ENCODE assay signal across 13 mouse cellular contexts in the genomic region with DNA sequence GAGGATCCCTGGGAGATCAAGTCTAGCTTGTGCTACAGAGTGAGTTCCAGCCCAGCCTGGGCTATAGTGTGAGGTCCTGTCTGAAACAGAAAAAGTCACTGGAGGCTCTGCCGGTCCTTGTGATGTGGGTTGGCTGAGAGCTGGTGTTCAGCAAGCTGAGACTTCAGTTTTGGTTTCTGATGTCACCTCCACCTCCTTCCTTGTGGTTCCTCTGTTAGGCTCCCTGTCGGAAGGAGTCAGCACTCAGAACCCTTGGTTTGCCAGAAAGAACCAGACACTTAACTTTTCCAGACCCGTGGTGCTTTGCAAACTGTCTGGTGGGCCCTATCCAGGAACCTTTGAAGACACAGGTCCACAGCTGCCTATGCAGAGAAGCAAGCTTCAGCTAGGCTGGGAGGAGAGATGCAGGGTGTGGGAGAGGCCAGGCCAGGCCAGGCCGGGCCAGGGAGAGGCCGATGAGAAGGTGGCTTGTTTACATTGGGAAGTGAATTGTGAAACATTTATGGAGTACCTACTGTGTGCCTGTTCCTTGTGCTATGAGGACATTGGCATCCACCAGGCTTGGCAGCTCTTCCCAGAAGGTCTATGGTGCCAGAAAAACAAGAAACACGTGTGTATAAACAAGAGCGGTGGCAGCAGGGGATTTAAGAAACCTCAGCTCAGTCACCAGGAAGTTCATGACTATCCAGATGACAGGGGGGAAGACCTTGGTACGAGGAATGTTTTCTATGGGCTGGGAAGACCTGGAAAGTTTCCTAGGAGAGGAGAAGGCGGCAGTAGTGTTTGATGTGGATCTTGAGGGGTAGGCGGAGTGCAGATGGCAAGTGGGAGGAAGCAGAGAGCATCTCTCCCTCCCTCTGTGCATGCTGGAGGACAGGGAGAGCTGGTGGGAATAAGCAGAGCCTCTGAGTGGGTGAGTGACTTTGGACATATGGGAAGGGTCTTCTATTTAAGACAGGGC. TPM values are rescaled to one million over a fixed set of nuclear protein-coding genes. Genes with fewer than 3 reads are reported as not detected.
DNase-seq lines count a peak whose midpoint lies in the region; ATAC-seq and TF ChIP-seq lines count a peak whose summit lies in the region.
"Had no signal": no experiment of that assay in that cellular context is flagged by ENCODE, and none has a peak within 500 bp of the region (broad histone marks: within the 10 kb centered on the region; RNA-seq: fewer than 3 reads in every experiment).

No protein-coding gene starts in this region.

- H3K9ac ChIP-seq in midbrain, postnatal 0 days (replicated peaks; ENCODE audit: low read length, poor library complexity, severe bottlenecking), result no peak overlapping the region
- H3K9ac ChIP-seq in midbrain, embryonic 14.5 days (replicated peaks; ENCODE audit: low read length), result no peak overlapping the region
- no peak overlapping the region for H3K9ac ChIP-seq in neural tube, embryonic 15.5 days (replicated peaks)
- H3K9ac ChIP-seq: midbrain, embryonic 12.5 days had no signal

- peaks cover 4% of the 10 kb centered on the region; the same call in 1 of the 2 replicates for H3K4me1 ChIP-seq in midbrain, postnatal 0 days (ENCODE audit: insufficient read depth, low read length)
- peaks cover 2% of the 10 kb centered on the region; the same call in 1 of the 2 replicates for H3K4me1 ChIP-seq in midbrain, embryonic 14.5 days (ENCODE audit: control insufficient read depth, insufficient read depth, low read length)
- H3K4me1 ChIP-seq in neural tube, embryonic 15.5 days, result peaks cover 18% of the 10 kb centered on the region

- H3K27ac ChIP-seq in midbrain, postnatal 0 days (ENCODE audit: low read depth, low read length), result 0 out of 2 replicates have a peak overlapping the region, but pooled peaks have one; percentile 26
- no peak overlapping the region for H3K27ac ChIP-seq in midbrain, embryonic 14.5 days (replicated peaks; ENCODE audit: low read depth, low read length)
- no peak overlapping the region for H3K27ac ChIP-seq in neural tube, embryonic 15.5 days (replicated peaks)
- H3K27ac ChIP-seq: midbrain, embryonic 12.5 days had no signal

- TF ChIP-seq CTCF in midbrain, postnatal 0 days (IDR thresholded peaks at IDR 0.05), result no peak

- H3K4me3 ChIP-seq in midbrain, postnatal 0 days (ENCODE audit: low read depth, low read length), result no peak overlapping the region
- H3K4me3 ChIP-seq in midbrain, embryonic 14.5 days (replicated peaks; ENCODE audit: low read depth, low read length), result no peak overlapping the region
- H3K4me3 ChIP-seq in neural tube, embryonic 15.5 days (replicated peaks), result no peak overlapping the region
- H3K4me3 ChIP-seq: erythroblast, embryonic 14.5 days; midbrain, embryonic 12.5 days had no signal

- H3K4me2 ChIP-seq in midbrain, postnatal 0 days (ENCODE audit: low read depth, low read length, poor library complexity, severe bottlenecking), result no peak overlapping the region
- H3K4me2 ChIP-seq in midbrain, embryonic 14.5 days (ENCODE audit: low read length), result no peak overlapping the region
- no peak overlapping the region for H3K4me2 ChIP-seq in neural tube, embryonic 15.5 days
- H3K4me2 ChIP-seq: midbrain, embryonic 12.5 days had no signal

- DNase-seq in cerebellum, postnatal 36 days, result peak; percentile 41 to 54
- DNase-seq in cerebellum, adult 8-10 months, result no peak
- DNase-seq in midbrain, postnatal 0 days (ENCODE audit: low spot score), result no peak
- DNase-seq in midbrain, embryonic 14.5 days, result no peak
- peak; percentile 80 to 82 for DNase-seq in layer of hippocampus, postnatal 36 days
- DNase-seq in right cerebral cortex, postnatal 10 days (ENCODE audit: low spot score in 2 of 2), result peak; percentile 71 to 87
- DNase-seq: adrenal gland, postnatal 14 days; kidney, postnatal 25 days had no signal

- no peaks in the 10 kb centered on the region for H3K27me3 ChIP-seq in midbrain, postnatal 0 days (ENCODE audit: insufficient read depth, low read length)
- no peaks in the 10 kb centered on the region for H3K27me3 ChIP-seq in midbrain, embryonic 14.5 days (ENCODE audit: control insufficient read depth, insufficient read depth, low read length)
- H3K27me3 ChIP-seq in neural tube, embryonic 15.5 days (replicated peaks), result no peaks in the 10 kb centered on the region; the same call in 1 of the 2 replicates

- no peaks in the 10 kb centered on the region for H3K36me3 ChIP-seq in midbrain, postnatal 0 days (ENCODE audit: insufficient read depth, low read length)
- H3K36me3 ChIP-seq in midbrain, embryonic 14.5 days (ENCODE audit: control insufficient read depth, insufficient read depth, low read length), result no peaks in the 10 kb centered on the region
- H3K36me3 ChIP-seq in neural tube, embryonic 15.5 days, result no peaks in the 10 kb centered on the region
- H3K36me3 ChIP-seq: midbrain, embryonic 12.5 days had no signal

- 70% methylated on average over 10 of the region's 10 CpGs for WGBS in midbrain, postnatal 0 days
- WGBS in midbrain, embryonic 14.5 days, result 84% methylated on average over 10 of the region's 10 CpGs
- 77% methylated on average over 10 of the region's 10 CpGs for WGBS in neural tube, embryonic 15.5 days

- ATAC-seq in midbrain, postnatal 0 days (ENCODE audit: low FRiP score), result no peak
- no peak for ATAC-seq in midbrain, embryonic 14.5 days (ENCODE audit: low FRiP score, low TSS enrichment)
- no peak for ATAC-seq in monocyte, adult 5-6 weeks (replicated peaks; ENCODE audit: insufficient number of reproducible peaks, low FRiP score, low TSS enrichment, poor library complexity, severe bottlenecking)
- no peak for ATAC-seq in neural tube, embryonic 15.5 days (ENCODE audit: low FRiP score)

- no peaks in the 10 kb centered on the region for H3K9me3 ChIP-seq in midbrain, postnatal 0 days (ENCODE audit: low read length)
- no peaks in the 10 kb centered on the region for H3K9me3 ChIP-seq in midbrain, embryonic 14.5 days (ENCODE audit: control insufficient read depth, low read length)
- no peaks in the 10 kb centered on the region for H3K9me3 ChIP-seq in neural tube, embryonic 15.5 days (replicated peaks)
- H3K9me3 ChIP-seq: midbrain, embryonic 12.5 days had no signal

RNA-seq across cellular contexts. Expression of a gene that starts 13.4 kb away (rescaled TPM):
- total RNA-seq in midbrain, postnatal 0 days (2014; rRNA removed), result 11.0 and 12.5 TPM in 2 replicates
- 5.8 and 6.2 TPM in 2 replicates for polyA plus RNA-seq in midbrain, postnatal 0 days (2015; fragmentation: Nextera tagmentation; extraction: Ambion mirVana)
- polyA plus RNA-seq in midbrain, embryonic 14.5 days (2014; fragmentation: Nextera tagmentation; extraction: Ambion mirVana), result 1.6 and 2.1 TPM in 2 replicates
- total RNA-seq in layer of hippocampus, postnatal 36 days (2021), result 100 to 1,000 TPM; 691 to 703 TPM
- total RNA-seq in monocyte, adult 5-6 weeks (2017), result 0.75 to 3.9 TPM (median 1.6 TPM) in 3 replicates
- 3.9 and 6.2 TPM in 2 replicates for polyA plus RNA-seq in neural tube, embryonic 15.5 days (2015; fragmentation: Nextera tagmentation; extraction: Ambion mirVana)
- total RNA-seq: CH12.LX had no signal
- polyA plus RNA-seq: erythroblast, embryonic 14.5 days had no signal

Comparison
In these comparisons a context has a peak if more than half of its experiments do, and no peak if none do; other contexts are left out.
1. DNase-seq: peak in cerebellum, postnatal 36 days (2 of 2), layer of hippocampus, postnatal 36 days (2 of 2) and right cerebral cortex, postnatal 10 days (2 of 2); none in cerebellum, adult 8-10 months (single experiment), midbrain, postnatal 0 days (single experiment) and midbrain, embryonic 14.5 days (single experiment).
2. RNA of a gene that starts 13.4 kb away (total RNA-seq): 691 to 703 TPM in layer of hippocampus, postnatal 36 days; 11.0 to 12.5 TPM in midbrain, postnatal 0 days and 0.75 to 3.9 TPM in monocyte, adult 5-6 weeks; every median in the first group is over 10 times any median in the second.